Mouse (Mus musculus) myocyte (in vitro differentiated cells): Measurements from ENCODE around the gene Hibadh.

Source experiments
- CEBPB ChIP-seq: IDR thresholded peaks from 2 replicates; pipeline ENCODE4 v1.6.1; 2011; ENCODE audit warnings: mild to moderate bottlenecking, moderate library complexity; ENCODE audit not compliant: poor library complexity, insufficient read depth, severe bottlenecking
- E2F4 ChIP-seq: IDR thresholded peaks from one replicate; pipeline ENCODE4 v1.6.1; 2011; ENCODE audit warnings: mild to moderate bottlenecking, control low read depth, moderate library complexity; ENCODE audit not compliant: insufficient read depth
- MAX ChIP-seq: IDR thresholded peaks from one replicate; pipeline ENCODE4 v1.6.1; 2011; ENCODE audit warnings: low read depth, mild to moderate bottlenecking, control low read depth
- MYOD1 ChIP-seq, 3 experiments: IDR thresholded peaks; one replicate each; pipeline ENCODE4 v1.6.1; 2011; ENCODE audit warnings: control low read depth in 2 of 3, low read depth in 2 of 3, mild to moderate bottlenecking in 2 of 3, moderate library complexity in 1 of 3; ENCODE audit not compliant: insufficient read length in 2 of 3, control insufficient read depth in 1 of 3
- MYOG ChIP-seq, 3 experiments: IDR thresholded peaks; one replicate each; pipeline ENCODE4 v1.6.1; 2011; ENCODE audit warnings: control low read depth in 2 of 3, low read depth in 2 of 3, mild to moderate bottlenecking in 2 of 3; ENCODE audit not compliant: insufficient read length in 2 of 3, control insufficient read depth in 1 of 3, insufficient read depth in 1 of 3
- POLR2A ChIP-seq: IDR thresholded peaks from one replicate; pipeline ENCODE4 v1.6.1; 2011; ENCODE audit warnings: low read depth, mild to moderate bottlenecking, control low read depth, moderate library complexity; ENCODE audit not compliant: insufficient read length
- POLR2AphosphoS2 ChIP-seq: IDR thresholded peaks from one replicate; pipeline ENCODE4 v1.6.1; 2011; ENCODE audit warnings: low read depth, control low read depth; ENCODE audit not compliant: insufficient read length
- REST ChIP-seq: IDR thresholded peaks from one replicate; pipeline ENCODE4 v1.6.1; 2011; ENCODE audit warnings: mild to moderate bottlenecking, control low read depth, moderate library complexity; ENCODE audit not compliant: insufficient read depth, insufficient read length
- SRF ChIP-seq: IDR thresholded peaks from one replicate; pipeline ENCODE4 v1.6.1; 2011; ENCODE audit warnings: low read depth; ENCODE audit not compliant: control insufficient read depth, insufficient read length
- TCF12 ChIP-seq: IDR thresholded peaks from one replicate; pipeline ENCODE4 v1.6.1; 2011; ENCODE audit warnings: mild to moderate bottlenecking, control low read depth; ENCODE audit not compliant: poor library complexity, insufficient read depth, severe bottlenecking
- TCF3 ChIP-seq: IDR thresholded peaks from one replicate; pipeline ENCODE4 v1.6.1; 2011; ENCODE audit warnings: low read depth, control low read depth; ENCODE audit not compliant: insufficient read length
- USF1 ChIP-seq: IDR thresholded peaks from one replicate; pipeline ENCODE4 v1.6.1; 2011; ENCODE audit warnings: low read depth, mild to moderate bottlenecking, control low read depth, moderate library complexity

GRCm38 (mm10) chr6:52507171-52507570 is 133.0 kb downstream of the Hibadh start:
- no peak for TF ChIP-seq POLR2A
- TF ChIP-seq MYOD1 (IDR thresholded peaks at IDR 0.05; ENCODE audit: control insufficient read depth in 1 of 3, insufficient read length in 2 of 3, low read depth in 2 of 3): no peak
- TF ChIP-seq TCF12: no peak
- TF ChIP-seq USF1: no peak
- TF ChIP-seq SRF: no peak
- no peak for TF ChIP-seq REST
- TF ChIP-seq POLR2AphosphoS2: no peak
- no peak for TF ChIP-seq E2F4
- TF ChIP-seq MYOG (IDR thresholded peaks at IDR 0.05; ENCODE audit: control insufficient read depth in 1 of 3, insufficient read depth in 1 of 3, insufficient read length in 2 of 3, low read depth in 2 of 3): no peak
- TF ChIP-seq CEBPB: no peak
- TF ChIP-seq MAX: no peak
- no peak for TF ChIP-seq TCF3
